Comparison of ENCODE assay signal across 16 mouse cellular contexts in genomic region chr1:21333222-21333973, GRCm38 (mm10). TPM values are rescaled to one million over a fixed set of nuclear protein-coding genes. Genes with fewer than 3 reads are reported as not detected.
DNase-seq lines count a peak whose midpoint lies in the region; ATAC-seq lines count a peak whose summit lies in the region.
"Had no signal": no experiment of that assay in that cellular context is flagged by ENCODE, and none has a peak within 500 bp of the region (broad histone marks: within the 10 kb centered on the region; RNA-seq: fewer than 3 reads in every experiment).

No protein-coding gene starts in this region.

- 82% methylated on average over 16 of the region's 16 CpGs for WGBS in kidney, embryonic 14.5 days

- DNase-seq in ovary, adult 18-20 months (ENCODE audit: low spot score) = peak; percentile 61
- no peak for DNase-seq in ovary, postnatal 14 days (ENCODE audit: low spot score)
- DNase-seq in liver = peak; percentile 61
- peak; percentile 43 to 61 for DNase-seq in thymus, postnatal 36 days
- DNase-seq in adrenal gland, adult 8-10 months = no peak
- DNase-seq in embryo, embryonic 10 days (ENCODE audit: low spot score) = no peak
- DNase-seq: adrenal gland, adult 2 months; cerebellum, postnatal 14 days; kidney, adult 8-10 months; left cerebral cortex, postnatal 4 days; right cerebral cortex, adult 18-20 months had no signal

- ATAC-seq in megakaryocyte-erythroid progenitor cell, adult 5-6 weeks (replicated peaks; ENCODE audit: low FRiP score, low TSS enrichment, poor library complexity, severe bottlenecking) = peak; percentile 65
- ATAC-seq in kidney, embryonic 14.5 days (ENCODE audit: low FRiP score, low TSS enrichment) = no peak
- ATAC-seq: midbrain, embryonic 15.5 days had no signal

- H3K4me2 ChIP-seq in kidney, embryonic 14.5 days (replicated peaks; ENCODE audit: low read depth, low read length) = no peak overlapping the region
- H3K4me2 ChIP-seq: heart, embryonic 12.5 days; midbrain, embryonic 15.5 days had no signal

- no peak overlapping the region for H3K9ac ChIP-seq in kidney, embryonic 14.5 days (ENCODE audit: low read depth, low read length)
- H3K9ac ChIP-seq: heart, embryonic 12.5 days; midbrain, embryonic 15.5 days had no signal

- H3K4me3 ChIP-seq in kidney, embryonic 14.5 days (ENCODE audit: low read length) = no peak overlapping the region
- H3K4me3 ChIP-seq: heart, embryonic 12.5 days; midbrain, embryonic 15.5 days had no signal

- no peaks in the 10 kb centered on the region for H3K27me3 ChIP-seq in kidney, embryonic 14.5 days (ENCODE audit: control insufficient read depth, insufficient read depth, low read length)
- H3K27me3 ChIP-seq: heart, embryonic 12.5 days; midbrain, embryonic 15.5 days had no signal

- H3K4me1 ChIP-seq in kidney, embryonic 14.5 days (ENCODE audit: control insufficient read depth, insufficient read depth, low read length) = no peaks in the 10 kb centered on the region
- H3K4me1 ChIP-seq: heart, embryonic 12.5 days; midbrain, embryonic 15.5 days had no signal

- H3K27ac ChIP-seq in kidney, embryonic 14.5 days (ENCODE audit: low read depth, low read length) = no peak overlapping the region
- H3K27ac ChIP-seq: midbrain, embryonic 15.5 days had no signal

- no peaks in the 10 kb centered on the region for H3K36me3 ChIP-seq in kidney, embryonic 14.5 days (ENCODE audit: control insufficient read depth, insufficient read depth, low read length)
- H3K36me3 ChIP-seq: heart, embryonic 12.5 days; midbrain, embryonic 15.5 days had no signal

- no peaks in the 10 kb centered on the region for H3K9me3 ChIP-seq in kidney, embryonic 14.5 days (ENCODE audit: control insufficient read depth, low read length)
- H3K9me3 ChIP-seq: midbrain, embryonic 15.5 days had no signal

RNA-seq across cellular contexts. Expression of gene Khdc1a, which starts 16.0 kb away (rescaled TPM):
- total RNA-seq in megakaryocyte-erythroid progenitor cell, adult 5-6 weeks (2014; fragmentation: Nextera tagmentation) = not detected in 2 replicates
- total RNA-seq in megakaryocyte-erythroid progenitor cell, adult 5-6 weeks (2017) = not detected in 2 replicates
- not detected for total RNA-seq in adrenal gland, adult 8-10 months (2022)
- not detected in 2 replicates for polyA plus RNA-seq in kidney, embryonic 14.5 days (2014; fragmentation: Nextera tagmentation; extraction: Ambion mirVana)
- total RNA-seq: adrenal gland, adult 2 months; left cerebral cortex, postnatal 4 days had no signal
- polyA plus RNA-seq: adrenal gland, adult 2 months; C2C12; heart, embryonic 12.5 days; midbrain, embryonic 15.5 days had no signal

RNA-seq across cellular contexts. Expression of gene Khdc1c, which starts 34.7 kb away (rescaled TPM):
- total RNA-seq in megakaryocyte-erythroid progenitor cell, adult 5-6 weeks (2014; fragmentation: Nextera tagmentation) = not detected in 2 replicates
- total RNA-seq in megakaryocyte-erythroid progenitor cell, adult 5-6 weeks (2017) = 1.2 TPM in 1 of 2 replicates, not detected in the other
- total RNA-seq in adrenal gland, adult 8-10 months (2022) = not detected
- polyA plus RNA-seq in kidney, embryonic 14.5 days (2014; fragmentation: Nextera tagmentation; extraction: Ambion mirVana) = not detected in 2 replicates
- total RNA-seq: adrenal gland, adult 2 months; left cerebral cortex, postnatal 4 days had no signal
- polyA plus RNA-seq: adrenal gland, adult 2 months; C2C12; heart, embryonic 12.5 days; midbrain, embryonic 15.5 days had no signal

RNA-seq across cellular contexts. Expression of gene Khdc1b, which starts 50.0 kb away (rescaled TPM):
- total RNA-seq in megakaryocyte-erythroid progenitor cell, adult 5-6 weeks (2014; fragmentation: Nextera tagmentation) = not detected in 2 replicates
- not detected in 2 replicates for total RNA-seq in megakaryocyte-erythroid progenitor cell, adult 5-6 weeks (2017)
- not detected for total RNA-seq in adrenal gland, adult 8-10 months (2022)
- 0.09 TPM in 1 of 2 replicates, not detected in the other for polyA plus RNA-seq in kidney, embryonic 14.5 days (2014; fragmentation: Nextera tagmentation; extraction: Ambion mirVana)
- total RNA-seq: adrenal gland, adult 2 months; left cerebral cortex, postnatal 4 days had no signal
- polyA plus RNA-seq: adrenal gland, adult 2 months; C2C12; heart, embryonic 12.5 days had no signal

Comparison
In these comparisons a context has a peak if more than half of its experiments do, and no peak if none do; other contexts are left out.
1. DNase-seq: peak in ovary, adult 18-20 months (single experiment), liver (single experiment) and thymus, postnatal 36 days (2 of 2); none in ovary, postnatal 14 days (single experiment), adrenal gland, adult 8-10 months (single experiment) and embryo, embryonic 10 days (single experiment).